Mouse (Mus musculus) lung, adult 18-20 months (tissue): ENCODE measurements around the gene Paqr7.
A peak's percentile ranks its signal among the peaks of the same experiment; 100 is the strongest.
"Not testable (repeated sequence)": the region's sequence is repeated elsewhere in the genome, so short reads cannot be mapped to it uniquely, and the experiment has no call there.

Source experiments
- DNase-seq, 2 experiments: peaks; one replicate each; pipeline ENCODE4 v3.0.0; 2022; ENCODE audit warnings: mixed read lengths in 2 of 2

Gene Paqr7

DNA sequence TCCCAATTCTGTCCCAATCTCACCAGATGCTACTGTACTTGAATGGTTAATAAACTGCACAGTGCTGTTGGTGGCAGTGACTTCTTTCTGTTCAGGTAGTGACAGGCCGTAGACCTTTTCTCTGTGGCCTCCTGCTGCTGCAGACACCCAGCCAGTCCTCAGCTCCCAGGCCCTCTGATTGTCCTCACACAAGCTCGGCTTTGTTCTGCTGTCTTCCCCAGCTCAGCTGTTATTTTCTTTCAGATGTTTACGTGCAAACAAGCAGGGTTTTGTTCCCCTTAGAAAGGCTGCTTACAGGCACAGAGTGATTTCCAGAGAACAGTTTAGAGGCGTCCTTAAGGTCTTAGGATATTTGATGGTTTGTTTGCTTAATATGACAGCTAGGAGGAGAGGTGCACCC, 22.7 kb upstream of the Paqr7 start:
- DNase-seq, result no peak

DNA sequence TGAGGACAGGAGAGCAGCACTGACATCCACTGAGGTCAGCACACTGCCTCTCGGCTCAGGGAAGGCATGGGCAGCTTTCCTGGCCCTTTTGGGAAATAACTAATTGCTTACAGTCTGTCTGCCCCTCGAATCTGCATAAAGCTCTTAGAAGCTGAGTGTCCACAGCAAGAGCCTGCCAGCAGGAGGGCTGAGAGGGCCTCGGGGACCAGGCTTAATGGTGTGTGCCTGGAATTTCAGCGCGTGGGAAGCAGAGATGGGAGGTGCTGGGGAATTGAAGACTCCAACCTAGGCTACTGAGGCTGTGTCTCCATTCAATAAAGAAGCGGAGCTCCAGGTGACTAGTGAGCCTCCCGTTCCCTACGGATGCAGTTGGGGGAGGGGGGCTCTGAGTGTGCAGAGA, 22.3 kb upstream of the Paqr7 start:
- no peak for DNase-seq

DNA sequence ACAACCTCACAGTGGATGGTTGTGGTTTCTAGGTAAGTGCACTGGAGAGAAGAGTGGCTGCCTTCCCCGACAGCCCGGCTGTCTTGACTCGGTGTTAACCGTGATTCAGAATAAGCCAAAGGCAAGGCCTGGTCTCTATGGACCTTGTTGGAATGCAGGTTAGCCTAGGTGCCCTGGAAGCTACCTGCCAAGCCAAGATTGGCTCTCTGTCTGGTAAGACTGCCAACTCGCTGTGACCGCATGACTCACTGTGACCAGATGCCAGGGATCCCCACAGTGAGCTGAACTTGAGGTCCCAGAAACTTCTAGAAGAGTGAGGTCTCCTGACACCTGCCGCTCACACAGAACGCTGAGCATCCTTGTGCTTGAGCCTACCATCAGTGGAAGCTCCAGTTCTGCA, 19.6 kb upstream of the Paqr7 start:
- DNase-seq, result peak; percentile 57 to 62

DNA sequence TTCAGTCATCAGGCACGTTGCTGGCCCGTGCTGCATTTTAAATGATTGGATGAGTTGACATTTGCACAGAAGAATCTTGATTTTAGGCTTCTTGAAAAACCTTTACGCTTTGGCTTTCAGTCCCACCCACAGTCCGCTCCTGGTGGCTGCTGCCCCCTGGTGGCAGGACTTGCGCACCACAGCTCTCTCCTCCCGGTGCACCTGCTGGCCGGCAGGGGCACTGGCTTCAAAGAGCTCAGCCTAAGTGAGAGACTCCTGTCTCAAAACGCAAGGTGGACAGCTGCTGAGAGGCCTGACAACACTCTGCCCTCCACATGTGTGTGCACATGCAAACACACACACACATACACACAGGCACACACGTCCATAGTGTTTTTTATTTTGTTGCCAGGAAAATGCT, 18.5 kb upstream of the Paqr7 start:
- DNase-seq, result peak; percentile 89 to 92

DNA sequence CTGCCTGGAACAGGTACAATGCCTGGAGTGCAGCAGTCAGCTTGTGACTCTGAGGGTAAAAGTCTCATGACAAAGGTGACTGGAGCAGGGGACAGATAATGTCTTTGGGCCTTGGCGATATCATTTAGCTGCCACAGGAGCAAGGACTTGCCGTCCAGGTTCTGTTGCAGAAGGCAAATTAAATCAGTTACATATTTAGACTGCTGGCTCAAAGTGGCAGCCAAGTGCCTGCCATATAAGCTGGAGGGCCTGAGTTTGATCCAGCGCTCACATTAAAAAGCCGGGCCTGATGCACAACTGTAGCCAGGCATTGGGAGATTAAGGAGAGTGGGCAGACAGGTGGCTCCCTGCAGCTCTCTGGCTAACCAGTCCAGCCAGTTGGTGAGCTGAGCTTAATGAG, 16.7 kb upstream of the Paqr7 start:
- DNase-seq, result no peak

DNA sequence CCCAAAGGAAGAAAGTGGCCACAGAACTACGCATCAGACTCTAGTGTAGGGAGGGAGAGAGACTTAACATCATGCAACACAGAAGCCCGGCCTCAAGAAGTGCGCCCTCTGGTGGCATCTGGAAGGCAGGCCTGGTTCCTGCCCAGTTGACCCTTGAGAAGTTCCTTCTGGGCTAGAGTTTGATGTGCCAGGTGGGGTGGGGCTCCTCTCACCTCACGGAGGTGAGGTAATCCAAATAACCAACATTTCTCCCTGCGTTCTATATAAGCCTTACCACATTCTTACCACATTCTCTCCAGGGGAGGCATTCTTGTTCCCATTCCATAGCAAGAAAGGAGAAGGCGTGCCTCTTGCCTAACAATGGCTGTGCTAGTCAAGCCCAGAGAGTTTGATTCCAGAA, 15.6 kb upstream of the Paqr7 start:
- DNase-seq, result peak; percentile 92 to 94

DNA sequence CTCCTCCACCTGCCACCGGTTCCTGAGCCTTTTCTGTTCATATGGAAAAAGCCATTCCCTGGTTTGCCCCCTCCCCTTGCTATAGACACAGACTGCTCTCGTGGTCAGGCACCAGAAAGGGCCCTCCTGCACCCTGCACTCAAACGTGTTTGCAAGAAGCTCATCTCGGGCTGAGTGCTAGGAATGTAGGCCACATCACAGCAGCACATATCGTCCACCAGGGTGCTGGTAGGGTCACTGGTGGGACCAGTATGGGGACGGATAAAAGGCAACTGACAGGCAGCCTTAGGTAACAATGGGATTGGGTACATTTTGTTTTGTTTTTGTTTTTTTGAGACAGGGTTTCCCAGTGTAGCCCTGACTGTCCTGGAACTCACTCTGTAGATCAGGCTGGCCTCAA, 15.2 kb upstream of the Paqr7 start:
- no peak for DNase-seq

DNA sequence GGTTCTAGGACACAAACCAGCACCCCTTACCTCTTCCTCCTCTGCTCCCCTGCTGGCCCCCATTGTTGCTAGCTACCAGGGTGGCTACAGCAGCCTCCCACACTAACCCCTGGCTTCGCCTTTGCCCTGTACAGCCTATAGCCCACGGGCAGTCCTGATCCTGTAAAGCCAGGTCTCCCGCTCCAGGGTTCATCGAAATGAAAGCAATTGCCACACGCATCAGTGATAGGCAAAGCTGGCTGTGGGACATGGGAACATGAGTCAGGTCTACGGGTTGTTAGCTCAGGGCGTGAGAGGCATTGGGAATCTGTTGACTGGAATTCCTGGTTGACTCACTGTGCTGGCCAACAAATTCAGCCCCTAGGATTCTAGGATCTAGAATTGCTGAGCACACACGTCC, 14.1 kb upstream of the Paqr7 start:
- peak in 1 of 2 experiments; percentile 46 for DNase-seq

DNA sequence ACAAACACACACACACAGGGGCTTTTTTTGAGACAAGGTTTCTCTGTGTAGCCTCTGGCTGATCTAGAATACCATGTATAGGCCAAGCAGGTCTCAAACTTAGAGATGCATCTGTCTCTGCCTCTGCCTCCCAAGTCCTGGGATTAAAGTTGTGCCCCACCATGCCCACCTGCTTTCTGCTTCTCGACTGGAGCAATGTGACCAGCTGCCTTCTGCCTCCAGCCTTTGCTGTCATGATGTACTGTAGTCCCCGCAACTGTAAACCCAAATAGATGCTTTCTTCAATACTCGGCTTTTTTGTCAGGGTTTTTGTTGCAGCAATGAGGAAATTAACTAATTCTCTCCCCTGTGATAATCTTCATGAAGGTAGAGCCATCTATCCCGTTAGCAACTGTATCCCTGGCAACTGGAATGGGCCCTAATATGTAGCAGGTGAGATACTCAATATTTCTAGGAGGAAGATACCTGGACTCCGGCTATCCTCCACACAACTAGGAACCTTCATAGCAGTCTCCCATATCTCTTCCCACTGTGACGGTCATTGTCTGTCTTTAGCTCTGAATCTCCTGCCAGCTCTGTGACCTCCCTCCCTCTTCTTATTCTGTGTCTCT, 13.3 kb upstream of the Paqr7 start:
- no peak for DNase-seq

DNA sequence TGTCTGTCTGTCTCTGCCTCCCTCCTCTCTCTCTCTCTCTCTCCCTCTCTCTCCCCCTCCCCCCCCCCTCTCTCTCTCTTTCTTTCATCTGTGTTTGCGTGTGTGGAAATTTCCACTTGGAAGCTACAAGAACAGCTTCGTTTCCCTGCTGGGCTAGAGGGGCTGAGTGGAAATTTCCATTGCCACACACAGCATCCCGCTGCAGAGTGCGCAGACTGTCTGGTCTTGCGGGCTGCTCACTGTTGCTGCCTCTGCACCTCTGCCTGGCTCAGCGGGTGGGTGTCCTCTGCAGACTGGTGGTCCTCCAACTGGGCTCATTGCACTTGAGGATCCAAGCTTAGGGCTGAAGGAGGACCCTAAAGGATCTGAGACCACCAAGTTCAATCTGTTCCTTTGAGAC, 12.8 kb upstream of the Paqr7 start:
- no peak for DNase-seq

DNA sequence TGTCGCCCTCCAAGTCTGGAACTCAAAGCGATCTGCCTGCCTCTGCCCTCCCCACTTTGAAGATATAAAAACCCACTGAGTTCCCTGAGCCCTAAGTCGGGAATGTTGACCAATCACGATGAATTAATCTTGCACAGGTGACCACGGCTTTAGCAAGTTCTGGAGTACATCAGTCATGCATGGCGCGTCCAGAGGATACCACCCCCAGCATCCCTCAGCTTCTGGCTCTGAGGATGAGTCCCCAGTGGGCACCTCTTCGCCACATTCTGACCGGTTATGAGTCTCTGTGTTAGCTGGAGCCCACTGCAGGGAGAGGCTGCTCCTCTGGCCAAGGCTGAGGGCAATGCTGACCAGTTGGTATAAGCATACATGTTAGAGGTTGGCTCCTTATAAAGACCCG, 12.3 kb upstream of the Paqr7 start:
- no peak for DNase-seq

DNA sequence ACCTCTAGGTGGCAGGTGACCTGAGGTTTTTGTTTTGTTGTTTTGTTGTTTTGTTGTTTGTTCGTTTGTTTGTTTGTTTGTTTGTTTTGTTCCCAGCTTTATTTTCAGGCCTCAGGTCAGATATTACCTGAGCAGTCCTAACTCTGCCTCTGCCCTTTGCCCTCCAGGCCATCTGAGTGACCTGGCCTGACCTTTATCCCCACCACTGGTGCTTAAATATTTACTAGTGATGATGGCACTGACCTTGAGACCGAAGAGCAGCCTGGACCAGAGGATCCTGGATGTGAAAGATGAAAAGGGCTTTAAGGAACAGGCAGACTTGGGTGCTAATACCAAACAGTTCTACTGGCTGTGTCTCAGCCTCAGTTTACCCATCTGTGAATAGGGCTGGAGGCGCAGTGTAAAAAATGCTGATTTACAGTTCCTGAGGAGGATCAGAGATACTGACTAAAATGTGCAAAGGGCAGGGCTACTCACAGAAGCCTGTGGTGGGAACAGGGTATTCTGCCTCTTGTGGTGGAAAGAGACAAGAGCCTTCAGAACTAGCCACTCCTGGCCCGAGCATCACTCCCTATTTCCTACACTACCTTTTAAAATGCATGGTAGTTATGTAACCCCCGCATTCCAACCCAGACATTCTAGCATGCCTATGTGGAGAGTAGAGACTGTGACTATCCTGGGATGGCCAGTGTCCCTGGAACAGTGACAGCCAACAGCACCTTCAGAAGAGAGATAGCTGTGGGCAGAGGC, 11.2 kb upstream of the Paqr7 start:
- DNase-seq, result no peak

DNA sequence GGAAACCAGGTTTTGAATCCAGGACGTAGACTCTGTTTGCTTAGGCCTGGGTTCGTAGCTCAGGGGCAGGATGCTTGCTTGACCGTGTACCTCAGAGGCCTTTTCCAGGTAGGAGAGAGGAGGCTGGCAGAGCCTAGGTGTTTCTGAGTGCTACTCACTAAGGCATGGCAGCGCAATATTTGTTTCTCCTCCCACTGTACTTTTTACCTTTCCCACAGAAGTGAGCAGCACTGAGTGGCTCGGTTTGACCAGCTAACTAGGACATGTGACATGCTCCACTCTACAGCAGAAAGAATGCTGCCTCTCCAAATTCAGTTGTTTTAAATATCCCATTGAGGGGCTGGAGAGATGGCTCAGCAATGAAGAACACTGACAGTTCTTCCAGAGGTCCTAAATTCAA, 8.3 kb upstream of the Paqr7 start:
- DNase-seq, result peak; percentile 70 to 78

DNA sequence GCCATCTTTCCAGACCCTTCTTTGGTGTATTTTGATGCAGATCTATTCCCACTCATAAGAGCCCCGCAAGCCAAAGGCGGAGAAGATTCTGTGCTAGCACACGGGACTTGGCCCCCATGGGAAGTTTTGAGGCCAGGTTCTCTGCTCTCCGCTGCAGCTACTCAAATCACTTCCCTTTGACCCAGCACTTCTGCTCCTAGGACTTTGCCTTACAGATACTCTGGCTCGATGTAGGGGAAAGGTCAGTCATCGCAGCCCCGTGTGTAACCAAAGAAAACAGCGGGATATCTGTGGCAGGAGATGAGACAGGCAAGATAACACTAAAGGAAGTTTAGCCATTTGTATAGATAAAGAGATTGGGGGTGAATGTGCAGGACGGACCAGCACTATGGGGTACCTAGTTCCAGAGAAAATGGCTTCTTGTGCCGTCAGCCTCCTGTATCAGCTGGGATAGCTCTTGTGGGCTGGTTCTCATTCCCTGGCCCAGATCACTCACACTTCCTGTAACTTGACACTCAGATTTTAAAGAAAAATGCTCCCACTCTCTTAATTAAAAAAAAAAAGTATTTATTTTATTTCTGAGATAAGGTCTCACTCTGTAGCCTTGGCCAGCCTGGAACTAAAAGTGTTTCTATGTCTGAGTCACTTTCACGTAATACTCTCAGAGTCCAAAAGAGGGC, 6.4 kb upstream of the Paqr7 start:
- DNase-seq, result no peak

DNA sequence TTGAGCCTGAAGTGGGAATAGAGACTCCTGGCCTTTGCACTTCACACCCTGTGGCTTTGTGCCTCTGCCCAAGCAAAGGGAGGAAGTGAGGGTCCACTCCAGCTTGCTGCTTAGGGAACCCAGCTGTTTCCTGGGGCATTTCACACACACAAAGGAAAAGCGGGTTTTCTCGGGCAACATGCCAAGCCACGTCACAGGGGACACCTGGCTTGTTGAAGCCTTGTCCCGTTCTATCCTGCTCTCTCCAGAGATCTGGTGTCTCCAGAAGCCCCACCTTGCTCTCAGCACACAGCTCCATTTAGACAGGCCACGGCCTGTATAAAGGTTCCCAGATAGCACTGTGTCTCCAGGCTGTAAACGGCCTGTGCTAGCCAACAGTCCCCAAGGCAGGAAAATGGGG, 4.8 kb upstream of the Paqr7 start:
- DNase-seq, result peak in 1 of 2 experiments; percentile 56

DNA sequence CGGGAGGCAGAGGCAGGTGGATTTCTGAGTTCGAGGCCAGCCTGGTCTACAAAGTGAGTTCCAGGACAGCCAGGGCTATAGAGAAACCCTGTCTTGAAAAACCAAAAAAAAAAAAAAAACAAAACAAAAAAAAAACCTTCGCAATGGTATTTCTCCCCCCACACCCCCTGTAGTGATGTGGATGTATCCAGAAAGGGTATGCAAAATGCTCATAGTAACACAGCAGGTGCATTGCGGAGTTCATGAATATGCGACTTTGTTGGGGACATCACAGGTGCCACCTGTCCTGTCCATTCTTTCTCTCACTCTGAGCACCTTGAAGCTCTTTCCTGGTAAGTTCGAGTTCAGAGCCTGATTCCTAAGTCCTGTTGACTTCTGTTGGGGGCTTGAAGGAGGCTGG, 2.3 kb upstream of the Paqr7 start:
- not testable (repeated sequence) for DNase-seq

DNA sequence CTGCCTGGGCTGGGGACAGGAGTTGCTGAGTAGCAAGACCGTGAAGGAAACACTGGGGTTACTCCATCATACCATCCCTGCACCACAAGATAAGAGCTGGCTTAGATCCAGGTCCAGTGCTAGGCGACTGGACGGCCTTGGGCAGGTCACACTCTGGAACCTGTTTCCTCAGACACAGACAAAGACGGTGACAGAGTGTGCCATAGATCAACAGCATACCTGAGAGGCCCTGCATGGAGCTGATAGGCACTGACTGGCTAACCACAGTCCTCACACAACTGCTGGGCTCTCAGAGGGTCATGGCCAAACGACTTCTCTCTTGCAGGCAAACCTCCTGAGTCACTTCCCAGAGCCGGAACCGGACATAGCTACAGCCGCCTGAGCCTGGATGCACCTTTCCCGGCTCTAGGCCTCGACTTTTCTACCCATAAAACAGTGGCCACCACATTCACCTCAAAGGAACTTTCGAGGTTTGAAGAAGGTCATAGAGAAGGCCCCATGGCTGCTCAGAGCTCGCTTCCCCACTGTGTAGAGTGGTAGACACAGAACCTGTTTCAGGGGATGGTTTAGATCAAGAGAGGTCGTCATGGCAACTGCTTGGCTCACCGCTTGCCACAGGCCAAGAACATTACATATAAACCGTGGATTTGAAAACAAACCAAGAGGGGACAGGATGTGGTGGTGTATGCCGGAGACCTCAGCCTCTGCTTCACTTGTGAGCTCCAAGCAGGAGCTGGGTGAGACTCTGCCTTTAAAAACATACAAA, 1.5 kb upstream of the Paqr7 start:
- DNase-seq, result peak; percentile 66 to 83

DNA sequence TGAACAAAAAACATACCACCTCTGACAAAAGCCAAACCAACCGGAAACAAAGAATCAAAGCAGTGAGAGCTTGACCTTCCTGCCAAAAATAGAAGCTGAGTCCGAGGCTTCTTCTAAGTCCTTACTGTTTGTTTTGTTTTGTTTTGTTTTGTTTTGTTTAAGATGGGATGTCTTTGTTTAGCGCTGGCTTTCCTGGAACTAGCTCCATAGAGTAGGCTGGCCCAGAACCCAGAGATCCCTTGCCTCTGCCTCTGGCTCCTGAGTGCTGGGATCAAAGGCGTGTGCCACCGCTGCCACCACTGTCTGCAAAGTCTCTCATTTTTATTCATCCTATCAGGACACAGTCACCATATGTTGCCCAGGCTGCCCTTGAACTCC, 962 bp upstream of the Paqr7 start:
- peak; percentile 32 to 41 for DNase-seq

DNA sequence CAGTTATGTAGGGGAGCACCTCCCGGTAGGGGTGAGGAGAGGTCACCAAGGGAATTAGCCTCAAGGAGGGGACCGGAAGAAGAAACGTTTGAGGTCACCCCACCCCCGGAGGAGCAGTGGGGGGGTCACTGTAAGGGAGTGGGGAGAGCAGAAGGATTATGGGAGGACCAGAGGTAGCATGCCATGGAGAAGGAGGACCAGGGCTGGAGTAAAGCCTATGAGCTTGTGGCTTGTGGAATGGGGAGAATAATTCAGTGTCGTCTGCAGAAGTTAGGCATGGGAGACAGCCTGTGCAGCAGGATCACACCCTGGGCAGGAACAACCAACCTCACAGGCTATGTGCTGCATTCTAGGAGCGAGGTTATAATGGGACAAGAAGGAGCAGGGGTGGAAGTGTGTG, 726 bp downstream of the Paqr7 start:
- no peak for DNase-seq

DNA sequence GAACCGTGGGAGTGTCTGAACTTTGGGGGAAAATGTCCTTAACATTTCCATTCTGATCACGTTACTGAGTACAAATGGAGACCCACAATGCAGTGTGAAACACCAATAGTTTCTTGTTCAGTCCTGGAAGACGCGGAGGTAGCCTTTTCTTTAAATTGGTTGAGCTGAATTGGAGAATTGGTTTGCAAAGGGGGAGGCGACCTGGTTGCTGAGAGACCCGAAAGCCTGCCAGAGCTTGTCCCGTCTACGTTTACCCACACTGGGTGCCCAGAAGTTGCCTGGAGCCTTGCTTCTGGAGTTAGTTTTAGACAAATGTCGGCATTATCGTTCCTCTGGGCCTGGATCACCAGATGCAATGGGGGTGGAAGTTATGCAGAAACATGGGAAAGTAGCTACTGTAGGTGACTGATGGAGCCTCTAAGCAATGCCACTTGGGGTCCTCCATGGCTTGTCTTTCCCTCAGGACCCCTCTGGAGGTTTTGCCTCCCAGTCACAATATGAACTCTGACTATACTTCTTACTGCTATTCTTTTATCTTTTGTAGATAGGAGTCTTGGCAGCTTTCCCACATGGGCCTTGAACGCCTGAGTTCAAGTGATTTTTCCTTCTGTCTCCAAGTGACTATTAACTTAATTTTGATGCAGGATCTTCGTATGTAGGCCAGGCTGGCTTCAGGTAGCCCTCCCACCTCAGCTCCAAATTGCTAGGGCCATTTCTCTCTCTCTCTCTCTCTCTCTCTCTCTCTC, 1.7 kb downstream of the Paqr7 start:
- DNase-seq, result no peak

DNA sequence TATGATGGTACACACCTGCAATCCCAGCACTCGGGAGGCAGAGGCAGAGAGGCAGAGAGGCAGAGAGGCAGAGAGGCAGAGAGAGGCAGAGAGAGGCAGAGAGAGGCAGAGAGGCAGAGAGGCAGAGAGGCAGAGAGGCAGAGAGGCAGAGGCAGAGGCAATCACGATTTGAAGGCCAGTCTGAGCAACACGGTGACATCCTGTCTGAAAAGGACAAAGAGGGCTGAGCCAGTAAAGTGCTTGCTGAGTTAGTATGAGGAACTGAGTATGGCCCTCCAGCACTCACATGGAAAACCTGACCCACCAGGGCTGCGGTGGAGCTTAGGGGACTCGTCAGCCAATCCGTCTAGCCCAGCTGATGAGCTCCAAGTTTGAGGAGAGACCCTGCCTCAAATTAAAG, 2.5 kb downstream of the Paqr7 start:
- not testable (repeated sequence) for DNase-seq

DNA sequence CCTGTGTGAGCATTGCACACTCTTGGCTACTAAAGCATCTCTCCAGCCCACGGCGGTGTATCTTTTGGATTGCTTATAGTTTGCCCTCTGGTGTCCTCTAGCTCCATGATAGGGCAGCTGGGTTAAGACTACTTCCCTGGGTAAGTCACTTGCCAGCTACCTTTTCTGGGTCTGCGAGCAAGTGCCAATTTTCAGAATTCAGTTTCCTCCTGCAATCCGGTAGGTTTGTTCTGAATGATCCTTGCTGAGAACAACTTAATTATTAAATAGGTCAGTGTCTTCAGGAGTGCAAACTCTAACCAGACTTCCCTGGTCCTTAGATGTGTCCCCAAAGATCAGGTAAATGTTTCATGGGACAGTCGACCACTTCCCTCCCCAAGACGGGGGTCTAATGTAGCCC, 4.6 kb downstream of the Paqr7 start:
- DNase-seq, result no peak
